ENCODE assay signal across 11 mouse cellular contexts in genomic region chr15:100168191-100168606, GRCm38 (mm10). TPM values are rescaled to one million over a fixed set of nuclear protein-coding genes. Genes with fewer than 3 reads are reported as not detected.
DNase-seq lines count a peak whose midpoint lies in the region; ATAC-seq and TF ChIP-seq lines count a peak whose summit lies in the region.
"Had no signal": no experiment of that assay in that cellular context is flagged by ENCODE, and none has a peak within 500 bp of the region (broad histone marks: within the 10 kb centered on the region; RNA-seq: fewer than 3 reads in every experiment).

No protein-coding gene starts in this region.

- 0 out of 2 replicates have a peak overlapping the region, but pooled peaks have one; percentile 5 for H3K27ac ChIP-seq in kidney, embryonic 15.5 days
- peak overlapping the region; percentile 89 for H3K27ac ChIP-seq in embryonic facial prominence, embryonic 13.5 days
- peak overlapping the region; percentile 85 for H3K27ac ChIP-seq in limb, embryonic 14.5 days (replicated peaks; ENCODE audit: low read depth, low read length)
- no peak overlapping the region for H3K27ac ChIP-seq in liver, embryonic 12.5 days

- no peak overlapping the region for H3K4me3 ChIP-seq in kidney, embryonic 15.5 days (replicated peaks)
- no peak overlapping the region for H3K4me3 ChIP-seq in embryonic facial prominence, embryonic 13.5 days
- H3K4me3 ChIP-seq in limb, embryonic 14.5 days (replicated peaks; ENCODE audit: low read length): no peak overlapping the region
- H3K4me3 ChIP-seq in liver, embryonic 12.5 days: no peak overlapping the region
- H3K4me3 ChIP-seq: megakaryocyte, embryonic 14.5 days had no signal

- no peaks in the 10 kb centered on the region for H3K4me1 ChIP-seq in kidney, embryonic 15.5 days
- H3K4me1 ChIP-seq in embryonic facial prominence, embryonic 13.5 days: peaks cover 15% of the 10 kb centered on the region
- H3K4me1 ChIP-seq in limb, embryonic 14.5 days (ENCODE audit: control insufficient read depth, insufficient read depth, low read length): peaks cover 18% of the 10 kb centered on the region
- H3K4me1 ChIP-seq in liver, embryonic 12.5 days: no peaks in the 10 kb centered on the region

- peaks cover 73% of the 10 kb centered on the region for H3K36me3 ChIP-seq in kidney, embryonic 15.5 days
- H3K36me3 ChIP-seq in embryonic facial prominence, embryonic 13.5 days: peaks cover 61% of the 10 kb centered on the region
- peaks cover 51% of the 10 kb centered on the region for H3K36me3 ChIP-seq in limb, embryonic 14.5 days (ENCODE audit: control insufficient read depth, insufficient read depth, low read length)
- H3K36me3 ChIP-seq in liver, embryonic 12.5 days: peaks cover 50% of the 10 kb centered on the region

- DNase-seq in kidney, postnatal 36 days: no peak
- peak; percentile 55 for DNase-seq in gastrocnemius, postnatal 14 days
- peak; percentile 82 for DNase-seq in limb, embryonic 14.5 days (ENCODE audit: low spot score)
- no peak for DNase-seq in thymus, postnatal 10 days (ENCODE audit: low spot score in 2 of 2)

- no peak for ATAC-seq in kidney, embryonic 15.5 days (replicated peaks; ENCODE audit: low FRiP score)
- no peak for ATAC-seq in embryonic facial prominence, embryonic 13.5 days (ENCODE audit: insufficient number of reproducible peaks, insufficient read depth, low FRiP score, low TSS enrichment, low read depth)
- ATAC-seq in limb, embryonic 14.5 days (ENCODE audit: low FRiP score, low read depth): peak; percentile 50
- no peak for ATAC-seq in erythroblast, adult 5-6 weeks (replicated peaks; ENCODE audit: low FRiP score, poor library complexity, severe bottlenecking)
- ATAC-seq in liver, embryonic 12.5 days: no peak
- ATAC-seq: inflammation-experienced regulatory T-cells, adult 6 months had no signal

- no peaks in the 10 kb centered on the region for H3K27me3 ChIP-seq in kidney, embryonic 15.5 days
- no peaks in the 10 kb centered on the region for H3K27me3 ChIP-seq in embryonic facial prominence, embryonic 13.5 days
- no peaks in the 10 kb centered on the region for H3K27me3 ChIP-seq in limb, embryonic 14.5 days (ENCODE audit: control insufficient read depth, insufficient read depth, low read length)
- no peaks in the 10 kb centered on the region for H3K27me3 ChIP-seq in liver, embryonic 12.5 days (replicated peaks)
- H3K27me3 ChIP-seq: megakaryocyte, embryonic 14.5 days had no signal

- H3K4me2 ChIP-seq in kidney, embryonic 15.5 days: no peak overlapping the region
- no peak overlapping the region for H3K4me2 ChIP-seq in embryonic facial prominence, embryonic 13.5 days
- no peak overlapping the region for H3K4me2 ChIP-seq in limb, embryonic 14.5 days (replicated peaks; ENCODE audit: low read depth, low read length, severe bottlenecking)
- H3K4me2 ChIP-seq in liver, embryonic 12.5 days: no peak overlapping the region

- TF ChIP-seq POLR2A in limb, embryonic 14.5 days (IDR thresholded peaks at IDR 0.05; ENCODE audit: borderline replicate concordance, extremely low read depth, insufficient read depth, insufficient read length): no peak

- no peak overlapping the region for H3K9ac ChIP-seq in kidney, embryonic 15.5 days
- no peak overlapping the region for H3K9ac ChIP-seq in embryonic facial prominence, embryonic 13.5 days
- H3K9ac ChIP-seq in limb, embryonic 14.5 days (ENCODE audit: low read depth, low read length, severe bottlenecking): no peak overlapping the region
- H3K9ac ChIP-seq in liver, embryonic 12.5 days: no peak overlapping the region

- 81% methylated on average over 8 of the region's 8 CpGs for whole genome bisulfite sequencing in kidney, embryonic 15.5 days
- 47% methylated on average over 8 of the region's 8 CpGs for WGBS in embryonic facial prominence, embryonic 13.5 days
- WGBS in limb, embryonic 14.5 days: 41% methylated on average over 8 of the region's 8 CpGs
- 82% methylated on average over 8 of the region's 8 CpGs for WGBS in liver, embryonic 12.5 days (ENCODE audit: insufficient replicate concordance)

- intact Hi-C loops in gastrocnemius, postnatal 14 days (cut with DNase I; ENCODE audit: low total_unique reads): no loop called here

- H3K9me3 ChIP-seq in kidney, embryonic 15.5 days (replicated peaks): no peaks in the 10 kb centered on the region
- no peaks in the 10 kb centered on the region for H3K9me3 ChIP-seq in embryonic facial prominence, embryonic 13.5 days
- no peaks in the 10 kb centered on the region for H3K9me3 ChIP-seq in limb, embryonic 14.5 days (ENCODE audit: control insufficient read depth, low read length)
- no peaks in the 10 kb centered on the region for H3K9me3 ChIP-seq in liver, embryonic 12.5 days (replicated peaks)
- H3K9me3 ChIP-seq: G1E; megakaryocyte, embryonic 14.5 days had no signal

RNA-seq across cellular contexts. Expression of gene Atf1, which starts 59.4 kb away (rescaled TPM):
- 49.7 and 51.1 TPM in 2 replicates for polyA plus RNA-seq in kidney, embryonic 15.5 days (2015; fragmentation: Nextera tagmentation; extraction: Ambion mirVana)
- polyA plus RNA-seq in embryonic facial prominence, embryonic 13.5 days (2015; fragmentation: Nextera tagmentation; extraction: Ambion mirVana): 52.3 and 52.9 TPM in 2 replicates
- total RNA-seq in gastrocnemius, postnatal 14 days (2021): 10 to 100 TPM; 31.1 to 40.4 TPM
- 44.2 and 49.4 TPM in 2 replicates for polyA plus RNA-seq in limb, embryonic 14.5 days (2012; rRNA removed)
- polyA plus RNA-seq in limb, embryonic 14.5 days (2014; fragmentation: Nextera tagmentation; extraction: Ambion mirVana): 32.8 and 43.1 TPM in 2 replicates
- total RNA-seq in erythroblast, adult 5-6 weeks (2015; ENCODE audit: low replicate concordance): 32.9 and 33.6 TPM in 2 replicates
- 64.8 and 87.7 TPM in 2 replicates for total RNA-seq in erythroblast, adult 5-6 weeks (2017; ENCODE audit: low replicate concordance)
- polyA plus RNA-seq in liver, embryonic 12.5 days (2016; fragmentation: Nextera tagmentation; extraction: Ambion mirVana): 55.0 and 57.6 TPM in 2 replicates

Comparison
In these comparisons a context has a peak if more than half of its experiments do, and no peak if none do; other contexts are left out.
1. DNase-seq: peak in gastrocnemius, postnatal 14 days (single experiment) and limb, embryonic 14.5 days (single experiment); none in kidney, postnatal 36 days (0 of 2) and thymus, postnatal 10 days (0 of 2).